Mouse (Mus musculus): ENCODE data around the gene Tbc1d14. TPM values are rescaled to one million over a fixed set of nuclear protein-coding genes. Genes with fewer than 3 reads are reported as not detected.

Tbc1d14 gene
- polyA plus RNA-seq, 1 experiment = not detected

GRCm38 (mm10) chr5:36560490-36560889 lies 32.6 kb downstream of the Tbc1d14 start:
- TF ChIP-seq CTCF (IDR thresholded peaks at IDR 0.05; ENCODE audit: insufficient read depth, low read depth, low read length) (no peak), POLR2A (IDR thresholded peaks at IDR 0.05; ENCODE audit: insufficient read depth, low read depth, low read length) (no peak)
- Histone ChIP-seq H3K4me3 (ENCODE audit: insufficient read depth, low read depth, low read length) (no peak overlapping the region), H3K4me1 (ENCODE audit: control insufficient read depth, insufficient read depth, low read length) (peaks cover 10% of the 10 kb centered on the region), H3K27ac (ENCODE audit: insufficient read depth, low read depth, low read length) (no peak overlapping the region)
- WGBS = 96% methylated on average over 4 of the region's 4 CpGs

GRCm38 (mm10) chr5:36559510-36560235 lies 33.4 kb downstream of the Tbc1d14 start:
- H3K27ac ChIP-seq (ENCODE audit: insufficient read depth, low read depth, low read length) = no peak overlapping the region
- no peak for TF ChIP-seq POLR2A (IDR thresholded peaks at IDR 0.05; ENCODE audit: insufficient read depth, low read depth, low read length)
- TF ChIP-seq CTCF (IDR thresholded peaks at IDR 0.05; ENCODE audit: insufficient read depth, low read depth, low read length) = no peak
- no peak overlapping the region for H3K4me3 ChIP-seq (ENCODE audit: insufficient read depth, low read depth, low read length)
- peaks cover 10% of the 10 kb centered on the region for H3K4me1 ChIP-seq (ENCODE audit: control insufficient read depth, insufficient read depth, low read length)
- WGBS = 87% methylated on average over 6 of the region's 6 CpGs

GRCm38 (mm10) chr5:36559106-36559505 lies 34.0 kb downstream of the Tbc1d14 start:
- no peak for TF ChIP-seq CTCF (IDR thresholded peaks at IDR 0.05; ENCODE audit: insufficient read depth, low read depth, low read length)
- TF ChIP-seq POLR2A (IDR thresholded peaks at IDR 0.05; ENCODE audit: insufficient read depth, low read depth, low read length) = no peak
- 74% methylated on average over 5 of the region's 5 CpGs for WGBS
- Histone ChIP-seq H3K4me1 (ENCODE audit: control insufficient read depth, insufficient read depth, low read length) (peaks cover 10% of the 10 kb centered on the region), H3K4me3 (ENCODE audit: insufficient read depth, low read depth, low read length) (no peak overlapping the region), H3K27ac (ENCODE audit: insufficient read depth, low read depth, low read length) (no peak overlapping the region)

GRCm38 (mm10) chr5:36558526-36558925 lies 34.5 kb downstream of the Tbc1d14 start:
- Histone ChIP-seq H3K4me1 (ENCODE audit: control insufficient read depth, insufficient read depth, low read length) (peaks cover 10% of the 10 kb centered on the region), H3K4me3 (ENCODE audit: insufficient read depth, low read depth, low read length) (no peak overlapping the region), H3K27ac (ENCODE audit: insufficient read depth, low read depth, low read length) (no peak overlapping the region)
- no peak for TF ChIP-seq CTCF (IDR thresholded peaks at IDR 0.05; ENCODE audit: insufficient read depth, low read depth, low read length)
- no peak for TF ChIP-seq POLR2A (IDR thresholded peaks at IDR 0.05; ENCODE audit: insufficient read depth, low read depth, low read length)
- 86% methylated on average over 2 of the region's 2 CpGs for WGBS

- Histone ChIP-seq H3K27ac (ENCODE audit: insufficient read depth, low read depth, low read length) (no peak overlapping the region), H3K4me1 (ENCODE audit: control insufficient read depth, insufficient read depth, low read length) (peaks cover 7% of the 10 kb centered on the region; the same call in 1 of the 2 replicates), H3K4me3 (ENCODE audit: insufficient read depth, low read depth, low read length) (no peak overlapping the region)
- WGBS = 64% methylated on average over 7 of the region's 7 CpGs
- TF ChIP-seq POLR2A (IDR thresholded peaks at IDR 0.05; ENCODE audit: insufficient read depth, low read depth, low read length) = no peak
- TF ChIP-seq CTCF (IDR thresholded peaks at IDR 0.05; ENCODE audit: insufficient read depth, low read depth, low read length) = no peak
These were observed 35.3 kb downstream of the Tbc1d14 start for GRCm38 (mm10) chr5:36557584-36558308.

- 86% methylated on average over 3 of the region's 3 CpGs for WGBS
- no peak overlapping the region for H3K27ac ChIP-seq (ENCODE audit: insufficient read depth, low read depth, low read length)
- peaks cover 5% of the 10 kb centered on the region; the same call in 1 of the 2 replicates for H3K4me1 ChIP-seq (ENCODE audit: control insufficient read depth, insufficient read depth, low read length)
- TF ChIP-seq CTCF (IDR thresholded peaks at IDR 0.05; ENCODE audit: insufficient read depth, low read depth, low read length) (no peak), POLR2A (IDR thresholded peaks at IDR 0.05; ENCODE audit: insufficient read depth, low read depth, low read length) (no peak)
- no peak overlapping the region for H3K4me3 ChIP-seq (ENCODE audit: insufficient read depth, low read depth, low read length)
These were observed 36.2 kb downstream of the Tbc1d14 start for GRCm38 (mm10) chr5:36556906-36557305.

- Histone ChIP-seq H3K4me1 (ENCODE audit: control insufficient read depth, insufficient read depth, low read length) (peaks cover 5% of the 10 kb centered on the region; the same call in 1 of the 2 replicates), H3K27ac (ENCODE audit: insufficient read depth, low read depth, low read length) (no peak overlapping the region), H3K4me3 (ENCODE audit: insufficient read depth, low read depth, low read length) (no peak overlapping the region)
- TF ChIP-seq CTCF (IDR thresholded peaks at IDR 0.05; ENCODE audit: insufficient read depth, low read depth, low read length) (no peak), POLR2A (IDR thresholded peaks at IDR 0.05; ENCODE audit: insufficient read depth, low read depth, low read length) (no peak)
- 80% methylated on average over 4 of the region's 4 CpGs for WGBS
These were observed 36.8 kb downstream of the Tbc1d14 start for GRCm38 (mm10) chr5:36556289-36556688.

GRCm38 (mm10) chr5:36554496-36554895 lies 38.6 kb downstream of the Tbc1d14 start:
- no peak for TF ChIP-seq POLR2A (IDR thresholded peaks at IDR 0.05; ENCODE audit: insufficient read depth, low read depth, low read length)
- no peak for TF ChIP-seq CTCF (IDR thresholded peaks at IDR 0.05; ENCODE audit: insufficient read depth, low read depth, low read length)
- 78% methylated on average over 5 of the region's 5 CpGs for WGBS
- H3K4me3 ChIP-seq (ENCODE audit: insufficient read depth, low read depth, low read length) = no peak overlapping the region
- H3K4me1 ChIP-seq (ENCODE audit: control insufficient read depth, insufficient read depth, low read length) = peaks cover 5% of the 10 kb centered on the region; the same call in 1 of the 2 replicates
- H3K27ac ChIP-seq (ENCODE audit: insufficient read depth, low read depth, low read length) = no peak overlapping the region

GRCm38 (mm10) chr5:36553886-36554285 lies 39.2 kb downstream of the Tbc1d14 start:
- Histone ChIP-seq H3K4me3 (ENCODE audit: insufficient read depth, low read depth, low read length) (no peak overlapping the region), H3K27ac (ENCODE audit: insufficient read depth, low read depth, low read length) (no peak overlapping the region), H3K4me1 (ENCODE audit: control insufficient read depth, insufficient read depth, low read length) (peaks cover 5% of the 10 kb centered on the region; the same call in 1 of the 2 replicates)
- TF ChIP-seq CTCF (IDR thresholded peaks at IDR 0.05; ENCODE audit: insufficient read depth, low read depth, low read length) = no peak
- 91% methylated on average over 4 of the region's 4 CpGs for WGBS

All from olfactory bulb, adult 2 months (tissue).